Mouse (Mus musculus): ENCODE results near the gene Zbtb37. TPM values are rescaled to one million over a fixed set of nuclear protein-coding genes. Genes with fewer than 3 reads are reported as not detected.
"Not testable (repeated sequence)": the region's sequence is repeated elsewhere in the genome, so short reads cannot be mapped to it uniquely, and the experiment has no call there.

Zbtb37 gene
- total RNA-seq, 2 experiments from 2014 or later = 15.0 to 21.3 TPM

- DNase-seq (ENCODE audit: low spot score in 2 of 2) = no peak
Measured at GRCm38 (mm10) chr1:161033856-161034434, 704 bp downstream of the Zbtb37 start.

GRCm38 (mm10) chr1:161032345-161032744 lies 2.3 kb downstream of the Zbtb37 start:
- no peak for DNase-seq (ENCODE audit: low spot score in 2 of 2)

- DNase-seq (ENCODE audit: low spot score in 2 of 2) = no peak
Measured at GRCm38 (mm10) chr1:161031881-161032280, 2.8 kb downstream of the Zbtb37 start.

GRCm38 (mm10) chr1:161030058-161030457 lies 4.6 kb downstream of the Zbtb37 start:
- DNase-seq (ENCODE audit: low spot score in 2 of 2) = no peak

GRCm38 (mm10) chr1:161028427-161028826 lies 6.2 kb downstream of the Zbtb37 start:
- not testable (repeated sequence) for DNase-seq (ENCODE audit: low spot score in 2 of 2)

GRCm38 (mm10) chr1:161027196-161027595 lies 7.5 kb downstream of the Zbtb37 start:
- no peak for DNase-seq (ENCODE audit: low spot score in 2 of 2)

GRCm38 (mm10) chr1:161025410-161026210 lies 9.0 kb downstream of the Zbtb37 start:
- no peak for DNase-seq (ENCODE audit: low spot score in 2 of 2)

- no peak for DNase-seq (ENCODE audit: low spot score in 2 of 2)
Measured at GRCm38 (mm10) chr1:161020051-161020450, 14.6 kb downstream of the Zbtb37 start.

- DNase-seq (ENCODE audit: low spot score in 2 of 2) = no peak
Measured at GRCm38 (mm10) chr1:161016378-161016777, 18.3 kb downstream of the Zbtb37 start.

GRCm38 (mm10) chr1:161010436-161010835 lies 24.2 kb downstream of the Zbtb37 start:
- no peak for DNase-seq (ENCODE audit: low spot score in 2 of 2)

GRCm38 (mm10) chr1:161008038-161008437 lies 26.6 kb downstream of the Zbtb37 start:
- DNase-seq (ENCODE audit: low spot score in 2 of 2) = no peak

- DNase-seq (ENCODE audit: low spot score in 2 of 2) = no peak
Measured at GRCm38 (mm10) chr1:161006471-161006870, 28.2 kb downstream of the Zbtb37 start.

GRCm38 (mm10) chr1:161005526-161005925 lies 29.1 kb downstream of the Zbtb37 start:
- DNase-seq (ENCODE audit: low spot score in 2 of 2) = no peak

- no peak for DNase-seq (ENCODE audit: low spot score in 2 of 2)
Measured at GRCm38 (mm10) chr1:161004942-161005341, 29.7 kb downstream of the Zbtb37 start.

- no peak for DNase-seq (ENCODE audit: low spot score in 2 of 2)
Measured at GRCm38 (mm10) chr1:160993851-160994250, 40.8 kb downstream of the Zbtb37 start.

GRCm38 (mm10) chr1:160989395-160989794 lies 45.3 kb downstream of the Zbtb37 start:
- no peak for DNase-seq (ENCODE audit: low spot score in 2 of 2)

- DNase-seq (ENCODE audit: low spot score in 2 of 2) = no peak
Measured at GRCm38 (mm10) chr1:160986881-160987635, 47.6 kb downstream of the Zbtb37 start.

- no peak for DNase-seq (ENCODE audit: low spot score in 2 of 2)
Measured at GRCm38 (mm10) chr1:160985477-160985876, 49.2 kb downstream of the Zbtb37 start.

- not testable (repeated sequence) for DNase-seq (ENCODE audit: low spot score in 2 of 2)
Measured at GRCm38 (mm10) chr1:160984731-160985130, 49.9 kb downstream of the Zbtb37 start.

- no peak for DNase-seq (ENCODE audit: low spot score in 2 of 2)
Measured at GRCm38 (mm10) chr1:160982887-160983286, 51.8 kb downstream of the Zbtb37 start.

GRCm38 (mm10) chr1:160981337-160981736 lies 53.3 kb downstream of the Zbtb37 start:
- no peak for DNase-seq (ENCODE audit: low spot score in 2 of 2)
